ENCODE assay signal across 9 mouse cellular contexts in the genomic region with DNA sequence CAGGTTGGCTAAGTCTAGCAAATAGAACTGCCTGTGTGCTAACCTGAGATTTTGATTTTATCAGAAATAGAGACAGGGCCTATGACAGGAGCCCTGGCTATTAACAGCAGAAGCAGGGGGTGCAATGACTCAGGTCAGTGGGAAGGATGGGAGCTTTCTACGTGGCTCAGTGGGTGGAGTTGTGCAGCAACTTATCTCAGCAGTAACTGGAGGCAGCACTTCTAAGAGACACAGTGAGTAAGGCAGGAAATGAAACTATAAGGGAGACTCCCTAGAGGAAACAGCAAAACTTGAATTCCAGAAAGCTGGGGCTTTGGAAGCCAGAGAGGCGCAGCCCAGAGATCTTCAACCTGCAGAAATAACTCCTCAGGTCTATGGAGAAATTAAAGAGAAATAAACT. TPM values are rescaled to one million over a fixed set of nuclear protein-coding genes. Genes with fewer than 3 reads are reported as not detected.
DNase-seq lines count a peak whose midpoint lies in the region; ATAC-seq lines count a peak whose summit lies in the region.
"Had no signal": no experiment of that assay in that cellular context is flagged by ENCODE, and none has a peak within 500 bp of the region (broad histone marks: within the 10 kb centered on the region; RNA-seq: fewer than 3 reads in every experiment).

No protein-coding gene starts in this region.

- peak; percentile 36 for DNase-seq in right cerebral cortex, adult 18-20 months
- no peak for DNase-seq in right cerebral cortex, postnatal 25 days
- DNase-seq in liver, embryonic 11.5 days (ENCODE audit: low spot score) = no peak
- DNase-seq in layer of hippocampus, postnatal 36 days = no peak
- no peak for DNase-seq in kidney, adult 18-20 months
- no peak for DNase-seq in thymus, postnatal 25 days

- H3K4me1 ChIP-seq in liver, embryonic 11.5 days (replicated peaks; ENCODE audit: control insufficient read depth, insufficient read depth, low read length) = 0 out of 2 replicates have a peak, but pooled peaks cover 4% of the 10 kb centered on the region
- H3K4me1 ChIP-seq in stomach, embryonic 15.5 days = no peaks in the 10 kb centered on the region

- H3K9me3 ChIP-seq in liver, embryonic 11.5 days (ENCODE audit: control insufficient read depth, low read length) = no peaks in the 10 kb centered on the region
- H3K9me3 ChIP-seq in stomach, embryonic 15.5 days = no peaks in the 10 kb centered on the region

- H3K27me3 ChIP-seq in liver, embryonic 11.5 days (replicated peaks; ENCODE audit: control insufficient read depth, insufficient read depth, low read length) = no peaks in the 10 kb centered on the region; the same call in 1 of the 2 replicates
- H3K27me3 ChIP-seq in stomach, embryonic 15.5 days (replicated peaks) = no peaks in the 10 kb centered on the region

- H3K36me3 ChIP-seq in liver, embryonic 11.5 days (ENCODE audit: control insufficient read depth, insufficient read depth, low read length) = no peaks in the 10 kb centered on the region
- no peaks in the 10 kb centered on the region for H3K36me3 ChIP-seq in stomach, embryonic 15.5 days

- ATAC-seq in erythroblast, adult 5-6 weeks (replicated peaks; ENCODE audit: low FRiP score, poor library complexity, severe bottlenecking) = peak; percentile 86
- peak; percentile 94 for ATAC-seq in liver, embryonic 11.5 days (replicated peaks; ENCODE audit: low FRiP score)
- peak; percentile 70; the same call in 1 of the 2 replicates for ATAC-seq in stomach, embryonic 15.5 days (ENCODE audit: insufficient read depth, low FRiP score, low read depth)

- 39% methylated on average over 2 of the region's 2 CpGs for WGBS in liver, embryonic 11.5 days
- WGBS in stomach, embryonic 15.5 days = 34% methylated on average over 2 of the region's 2 CpGs

- H3K27ac ChIP-seq in liver, embryonic 11.5 days (ENCODE audit: low read depth, low read length) = no peak overlapping the region
- H3K27ac ChIP-seq in stomach, embryonic 15.5 days = no peak overlapping the region
- H3K27ac ChIP-seq: heart, adult 2 months had no signal

- H3K4me3 ChIP-seq in liver, embryonic 11.5 days (ENCODE audit: low read depth, low read length) = no peak overlapping the region
- H3K4me3 ChIP-seq in stomach, embryonic 15.5 days (replicated peaks) = no peak overlapping the region
- H3K4me3 ChIP-seq: heart, adult 2 months had no signal

- H3K9ac ChIP-seq in liver, embryonic 11.5 days (ENCODE audit: low read depth, low read length) = no peak overlapping the region
- no peak overlapping the region for H3K9ac ChIP-seq in stomach, embryonic 15.5 days

- H3K4me2 ChIP-seq in liver, embryonic 11.5 days = no peak overlapping the region
- no peak overlapping the region for H3K4me2 ChIP-seq in stomach, embryonic 15.5 days

RNA-seq across cellular contexts. Expression of a gene that starts 8.4 kb away (rescaled TPM):
- 17.5 and 28.0 TPM in 2 replicates for total RNA-seq in erythroblast, adult 5-6 weeks (2015; ENCODE audit: low replicate concordance)
- 26.2 and 28.4 TPM in 2 replicates for total RNA-seq in erythroblast, adult 5-6 weeks (2017; ENCODE audit: low replicate concordance)
- 25.2 and 26.7 TPM in 2 replicates for polyA plus RNA-seq in liver, embryonic 11.5 days (2014; fragmentation: Nextera tagmentation; extraction: Ambion mirVana)
- polyA plus RNA-seq in stomach, embryonic 15.5 days (2015; fragmentation: Nextera tagmentation; extraction: Ambion mirVana) = 33.8 and 35.1 TPM in 2 replicates
- 10 to 100 TPM; 46.9 to 52.6 TPM for total RNA-seq in layer of hippocampus, postnatal 36 days (2021)
